Mouse (Mus musculus) ES-Bruce4 (cell line): Measurements from ENCODE around the gene Gpr34.

Source experiments
- CTCF ChIP-seq: IDR thresholded peaks from one replicate; pipeline ENCODE4 v1.8.1; 2011; ENCODE audit warnings: low read depth, low read length
- POLR2A ChIP-seq: IDR thresholded peaks from one replicate; pipeline ENCODE4 v1.8.1; 2011; ENCODE audit warnings: low read length; ENCODE audit not compliant: insufficient read depth

GRCm38 (mm10) chrX:13631599-13632283 is at the start of gene Gpr34:
- TF ChIP-seq CTCF, result no peak
- no peak for TF ChIP-seq POLR2A
